Mouse (Mus musculus) lung, postnatal 0 days (tissue): ENCODE data around the gene Naxe.

ENCODE experiments used
- CTCF ChIP-seq: IDR thresholded peaks from 2 replicates; pipeline ENCODE4 v1.5.1; 2016; ENCODE audit warnings: antibody characterized with exemption, mild to moderate bottlenecking
- EP300 ChIP-seq: IDR thresholded peaks from 2 replicates; pipeline ENCODE4 v1.6.1; 2016; ENCODE audit warnings: antibody characterized with exemption, mild to moderate bottlenecking, control low read depth

DNA sequence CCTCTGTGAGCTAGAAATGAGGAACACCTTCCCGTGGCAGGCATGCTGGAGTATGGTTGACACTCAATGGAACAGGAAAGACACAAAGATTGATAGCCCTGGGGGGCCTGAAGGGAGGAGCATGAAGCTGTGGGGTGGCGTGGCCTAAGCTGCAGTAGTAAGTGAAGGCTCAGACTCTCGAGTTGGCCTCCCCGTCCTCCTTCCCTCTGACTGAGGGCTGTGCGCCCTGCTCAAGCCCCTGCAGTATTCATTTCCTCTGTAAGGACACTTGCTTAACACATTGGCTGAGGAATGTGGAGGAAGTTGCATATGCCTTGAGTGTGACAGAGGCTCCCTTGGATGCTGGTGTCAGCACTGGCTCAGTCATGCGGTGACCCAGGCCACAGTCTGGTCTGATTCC is 44.3 kb upstream of the Naxe start:
- TF ChIP-seq EP300 (no peak), CTCF (no peak)
